Mouse (Mus musculus) natural killer cell, adult 2 months (primary cell): Measurements from ENCODE around the gene Ldlrap1.
A peak's percentile ranks its signal among the peaks of the same experiment; 100 is the strongest.

Experiments used
- DNase-seq, 2 experiments: peaks; one replicate each; pipeline ENCODE4 v3.0.0; 2022; ENCODE audit warnings: low spot score in 2 of 2

Ldlrap1 gene

DNA sequence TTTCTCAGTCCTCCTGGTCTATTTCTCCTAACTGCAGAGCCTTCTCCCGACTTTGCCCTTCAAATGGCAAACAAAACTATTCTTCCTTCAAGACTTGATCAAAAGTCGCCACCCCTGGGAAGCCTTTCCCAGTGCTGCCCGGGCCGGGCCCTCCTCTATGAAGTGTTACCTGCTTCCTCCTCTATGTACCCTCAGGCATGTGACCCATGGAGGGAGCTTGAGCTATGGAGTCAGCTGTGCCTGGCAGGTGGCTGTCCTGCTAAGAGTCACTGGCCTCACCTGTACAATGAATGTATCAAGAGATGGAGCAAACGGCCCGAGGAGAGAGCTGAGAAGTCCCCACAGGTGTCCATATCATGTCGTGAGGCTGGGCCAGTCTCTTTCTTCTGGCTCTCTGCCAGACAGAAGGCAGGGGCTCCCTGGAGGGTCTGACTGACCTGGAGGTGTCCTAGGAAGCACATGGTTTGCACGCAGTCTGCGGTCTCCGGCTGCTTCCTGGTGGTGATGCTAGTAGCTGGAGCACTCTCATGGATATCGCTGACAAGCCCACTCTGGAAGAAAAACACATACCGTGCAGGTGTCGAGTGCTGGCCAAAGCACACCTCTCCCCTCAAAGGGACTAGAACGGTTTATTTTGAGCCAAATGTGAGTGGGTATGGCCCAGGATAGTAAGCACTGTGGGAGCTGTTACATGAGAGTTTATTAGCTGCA lies 7.6 kb upstream of the Ldlrap1 start:
- no peak for DNase-seq

DNA sequence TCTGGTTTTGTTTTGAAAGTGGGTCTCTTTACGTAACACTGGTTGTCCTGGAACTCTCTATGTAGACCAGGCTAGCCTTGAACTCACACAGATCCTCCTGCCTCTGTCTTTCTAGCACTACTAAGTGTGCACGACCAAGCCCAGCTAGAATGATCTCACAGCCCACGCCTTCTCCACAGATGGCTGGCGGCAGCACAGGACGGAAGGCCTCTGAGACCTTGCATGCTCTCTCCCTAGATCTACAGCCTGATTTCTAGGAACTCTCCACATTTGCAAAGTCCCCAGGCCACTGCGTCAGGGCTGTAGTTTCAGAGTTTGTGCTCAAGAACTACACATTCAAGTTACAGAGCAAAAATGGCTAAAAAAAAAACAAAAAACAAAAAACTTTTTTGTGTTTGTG lies 6.3 kb upstream of the Ldlrap1 start:
- no peak for DNase-seq

DNA sequence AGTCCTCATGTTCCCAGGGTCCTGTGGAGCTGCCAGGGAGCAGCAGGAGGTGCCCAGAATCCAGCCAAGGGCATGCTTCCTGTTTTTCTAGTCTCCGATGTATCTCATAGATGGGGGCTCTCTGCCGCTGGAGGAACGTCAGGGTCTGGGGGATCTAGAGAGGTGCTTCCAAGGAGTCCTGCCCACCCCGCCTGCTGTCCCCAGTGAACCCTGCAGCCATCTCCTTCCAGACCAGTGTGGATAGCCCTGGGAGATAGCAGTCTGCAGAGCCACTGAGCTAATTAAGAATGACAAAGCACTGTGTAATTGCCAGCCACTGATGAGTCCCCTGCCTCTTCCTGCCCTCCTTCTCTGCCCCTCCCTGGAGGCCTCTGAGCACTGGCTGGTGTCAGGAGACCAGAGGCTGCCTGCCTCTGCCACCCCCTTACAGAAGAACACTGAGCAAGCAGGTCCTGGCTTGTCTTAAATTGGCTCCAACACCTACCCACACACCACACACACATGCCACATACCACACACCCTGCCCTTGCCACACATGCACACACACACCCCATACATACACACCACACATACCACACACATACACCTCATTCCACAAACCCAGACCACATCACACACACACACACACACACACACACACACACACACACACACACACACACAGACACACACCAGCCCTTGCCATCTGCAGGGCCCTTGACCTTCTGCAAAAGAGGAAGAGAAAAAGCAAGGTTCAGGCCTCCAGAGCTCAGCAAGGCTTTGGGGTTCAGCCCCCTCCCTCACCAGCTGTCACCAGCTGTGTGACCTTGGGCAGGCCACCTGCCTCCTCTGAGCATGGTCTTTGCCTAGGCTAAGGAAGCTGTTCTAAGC lies 5.2 kb upstream of the Ldlrap1 start:
- DNase-seq, result no peak

DNA sequence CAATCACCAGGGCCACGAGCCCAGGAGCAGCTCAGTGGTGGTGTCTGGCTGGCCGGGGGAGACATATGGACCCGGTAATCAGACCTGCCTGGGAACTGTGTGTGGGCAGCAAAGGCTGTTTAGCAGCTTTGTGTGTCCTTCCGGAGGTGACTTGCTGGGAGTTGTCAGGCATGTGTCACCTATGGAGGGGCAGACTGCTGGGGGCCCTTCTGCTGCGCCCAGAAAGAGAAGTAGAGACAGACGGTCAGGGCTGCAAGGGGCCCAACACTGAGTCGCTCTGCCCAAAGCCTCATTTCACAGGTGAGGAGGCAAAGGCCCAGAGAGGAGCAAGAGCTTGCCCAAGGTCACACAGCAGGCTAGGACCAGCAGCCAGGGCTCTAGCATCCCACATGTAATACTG lies 2.1 kb upstream of the Ldlrap1 start:
- no peak for DNase-seq

DNA sequence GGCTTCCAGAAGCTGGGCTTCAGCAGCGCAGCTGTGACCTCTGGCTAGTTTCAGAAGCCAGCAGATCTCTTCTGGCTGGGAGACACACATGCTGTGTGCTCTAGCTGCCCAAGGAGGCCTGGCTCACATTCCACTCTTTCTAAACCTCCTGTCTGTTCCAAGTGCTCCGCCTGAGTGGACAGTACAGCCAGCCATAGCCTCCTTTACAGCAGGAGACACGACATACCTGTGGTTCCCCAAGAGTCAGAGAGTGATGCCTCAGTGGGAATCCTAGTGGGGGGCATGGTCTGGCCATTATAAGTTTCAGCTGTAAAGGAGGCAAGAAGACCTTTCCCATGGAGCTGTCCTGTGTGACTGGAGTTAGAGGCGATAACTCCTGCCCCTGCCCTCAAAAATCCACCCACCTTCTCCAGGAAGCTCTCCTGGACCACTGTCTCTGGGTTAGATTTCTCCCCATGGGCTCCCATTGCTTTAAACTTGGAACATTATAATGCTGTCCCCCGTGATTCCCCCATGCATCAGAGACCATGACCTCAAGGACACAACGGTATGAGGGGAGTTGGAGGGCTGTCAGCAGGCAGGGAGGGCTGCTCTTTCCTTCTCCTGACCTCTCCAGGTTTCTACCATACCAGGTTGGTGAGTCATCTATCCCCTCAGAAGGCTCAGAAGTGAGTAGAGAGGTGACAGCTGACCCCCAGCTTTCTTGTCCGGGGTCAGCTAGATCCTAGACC lies 1.4 kb upstream of the Ldlrap1 start:
- DNase-seq, result no peak

DNA sequence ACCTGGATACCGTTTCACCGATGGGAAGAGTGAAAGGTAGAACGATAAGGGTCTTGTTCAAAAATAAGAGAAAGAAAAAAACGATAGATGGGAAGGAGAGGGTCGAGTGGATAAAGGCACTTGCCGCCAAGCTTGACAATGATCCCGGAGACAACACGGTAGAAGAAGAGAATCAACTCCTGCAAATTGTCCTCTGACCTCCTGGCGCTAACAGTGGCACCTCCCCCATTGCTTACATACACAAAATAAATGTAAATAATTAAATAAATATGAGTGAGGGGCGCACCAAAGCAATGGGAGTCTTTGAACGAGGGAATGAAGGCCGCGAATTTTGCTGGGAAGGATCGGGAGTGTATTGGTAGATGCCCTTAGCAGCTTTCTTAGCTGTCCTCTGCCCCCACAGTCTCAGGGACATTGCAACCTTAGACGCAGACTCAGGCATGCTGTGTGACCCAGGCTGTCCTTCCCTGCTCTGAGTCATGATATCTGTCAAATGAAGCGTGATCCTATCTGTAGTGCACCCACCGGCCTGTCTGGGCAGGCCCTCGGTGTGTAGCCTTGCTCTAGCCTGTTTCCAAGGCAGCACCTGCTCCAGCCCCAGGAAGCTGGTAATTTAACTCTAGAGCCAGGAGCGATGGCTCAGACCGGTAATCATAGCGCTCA lies 533 bp upstream of the Ldlrap1 start:
- no peak for DNase-seq

DNA sequence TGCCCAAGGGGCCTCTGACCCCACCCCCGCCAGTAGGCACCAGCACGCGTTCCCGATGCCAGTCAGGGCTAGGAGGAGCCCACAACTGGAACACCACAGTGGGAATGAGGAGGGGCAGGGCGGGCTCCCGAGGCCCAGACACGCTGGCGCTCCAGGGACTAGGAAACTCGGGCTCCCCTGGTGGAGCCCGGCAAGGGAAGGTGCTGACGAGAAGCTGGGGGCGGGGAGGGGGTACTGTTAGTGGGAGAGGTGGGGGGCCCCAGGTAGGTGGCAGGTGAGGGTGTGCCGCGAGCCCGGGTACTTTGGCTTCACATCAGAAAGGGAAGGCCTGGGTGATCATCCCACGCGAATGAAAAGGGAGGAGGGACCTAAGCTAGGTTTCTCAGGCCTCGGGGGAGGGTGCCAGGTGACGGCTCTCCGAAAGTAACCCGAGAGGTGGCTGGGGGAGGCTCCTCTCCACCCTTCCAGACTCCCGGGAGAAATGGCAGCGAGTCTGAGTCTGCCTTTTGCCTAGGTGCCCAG lies 859 bp downstream of the Ldlrap1 start:
- peak in 1 of 2 experiments; percentile 29 for DNase-seq

DNA sequence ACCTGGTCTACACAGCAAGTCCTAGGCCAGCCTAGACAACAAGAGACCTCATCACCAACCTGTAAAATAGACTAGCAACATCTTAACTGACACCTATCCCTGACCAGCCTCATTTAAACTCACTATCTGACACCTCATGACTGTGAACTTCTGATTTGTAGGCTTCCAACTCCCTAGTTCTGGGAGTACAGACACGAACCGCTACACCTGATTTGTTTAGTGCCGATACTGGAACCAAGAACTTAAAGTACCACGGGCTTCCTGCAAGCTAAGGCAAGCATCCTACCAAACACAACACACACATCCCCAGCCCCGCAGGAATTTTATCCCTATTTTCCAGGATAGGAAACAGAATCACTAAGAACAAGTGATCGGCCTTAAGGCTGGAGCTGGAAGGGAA lies 1.5 kb downstream of the Ldlrap1 start:
- DNase-seq, result no peak

DNA sequence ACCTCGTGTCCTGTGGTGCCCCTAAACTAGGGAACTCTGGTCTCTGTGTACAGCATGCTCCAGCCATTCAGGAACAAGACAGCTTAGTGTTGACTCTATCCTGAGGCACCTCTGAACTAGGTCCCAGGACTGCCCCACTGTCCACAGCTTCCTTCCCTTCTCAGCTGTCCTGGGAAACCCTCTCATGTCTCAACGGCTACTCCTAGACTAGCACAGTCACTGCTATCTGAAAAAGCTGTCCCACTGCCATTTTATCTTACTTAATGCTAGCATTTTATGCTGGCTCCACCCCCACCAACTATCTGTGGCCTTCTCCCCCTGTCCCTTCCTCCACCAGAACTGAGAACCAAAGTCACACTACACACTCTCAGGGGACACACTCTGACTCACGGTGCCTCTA lies 3.5 kb downstream of the Ldlrap1 start:
- DNase-seq, result no peak

DNA sequence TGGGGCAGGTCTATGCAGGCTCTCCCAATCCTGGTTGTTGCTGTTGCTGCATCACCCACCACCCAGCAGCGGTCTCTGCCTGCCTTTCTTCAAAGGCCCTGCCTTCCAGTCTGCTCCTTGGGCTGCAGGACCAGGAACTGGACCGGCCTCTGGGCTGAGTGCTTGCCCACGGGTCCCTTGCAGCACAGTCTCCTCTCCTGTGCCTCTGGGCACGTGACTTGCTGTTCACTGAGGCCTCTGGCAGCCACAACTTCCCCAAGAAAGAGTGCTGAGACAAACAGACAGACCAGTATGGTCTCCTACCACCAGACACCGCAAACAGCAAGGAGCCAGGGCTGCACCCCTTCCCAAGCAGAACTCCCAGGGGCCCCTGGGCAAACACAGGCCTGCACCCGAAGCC lies 5.5 kb downstream of the Ldlrap1 start:
- peak in 1 of 2 experiments; percentile 28 for DNase-seq

DNA sequence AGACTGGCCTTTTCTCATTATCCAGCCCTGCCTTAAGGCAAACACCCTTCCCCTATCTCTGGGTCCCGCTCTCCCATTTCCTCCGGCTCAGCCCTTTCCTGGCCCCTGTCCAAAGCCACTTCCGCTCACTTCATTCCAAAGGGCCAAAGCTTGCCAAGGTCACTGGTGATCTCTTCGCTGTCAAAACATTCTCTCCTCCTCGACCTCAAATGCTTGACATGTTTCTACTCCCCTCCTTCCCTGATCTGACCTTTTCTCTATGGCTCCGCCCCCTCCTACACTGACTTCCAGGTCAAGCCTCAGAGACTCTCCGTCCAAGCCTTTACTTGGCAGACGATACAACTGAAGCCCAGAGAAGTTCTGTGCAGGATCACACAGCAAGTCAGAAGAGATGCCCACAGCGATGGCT lies 7.0 kb downstream of the Ldlrap1 start:
- DNase-seq, result no peak

DNA sequence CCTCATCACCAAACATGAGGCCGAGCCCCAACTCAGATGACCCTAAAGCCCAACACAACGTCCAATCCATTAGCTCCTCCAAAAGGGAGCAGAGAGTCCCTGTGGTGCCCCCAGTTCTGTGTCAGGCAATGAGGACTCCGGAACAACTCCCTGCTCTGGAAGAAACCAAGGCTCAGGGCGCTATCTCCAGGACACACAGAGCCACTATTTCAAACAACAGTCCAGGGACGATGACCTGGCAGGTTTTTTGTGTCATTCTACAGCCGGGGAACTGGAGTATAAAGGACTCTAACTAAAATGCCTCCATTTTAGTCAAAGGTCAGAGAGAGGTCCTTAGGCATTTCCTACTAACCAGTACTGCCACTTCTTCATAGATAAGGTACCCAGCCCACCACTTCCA lies 7.5 kb downstream of the Ldlrap1 start:
- no peak for DNase-seq

DNA sequence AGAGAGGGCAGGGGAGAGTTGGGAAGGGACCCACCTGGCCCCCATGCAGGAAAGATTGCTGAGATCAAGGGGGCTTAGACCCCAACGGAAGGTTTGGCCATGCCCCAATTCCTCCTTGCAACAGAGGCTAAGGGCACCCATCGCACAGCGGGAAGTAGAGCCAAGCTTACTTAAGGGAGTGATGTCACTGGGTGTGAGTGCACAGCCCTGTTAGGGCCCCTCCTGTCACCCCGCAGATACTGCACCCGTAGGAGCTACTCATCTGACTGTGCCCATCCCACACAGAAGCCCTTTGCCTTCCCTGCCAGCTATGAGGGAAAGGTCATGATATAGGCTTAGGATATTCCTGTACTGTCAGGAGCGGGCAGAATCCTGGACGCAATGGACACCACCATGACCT lies 8.3 kb downstream of the Ldlrap1 start:
- no peak for DNase-seq

DNA sequence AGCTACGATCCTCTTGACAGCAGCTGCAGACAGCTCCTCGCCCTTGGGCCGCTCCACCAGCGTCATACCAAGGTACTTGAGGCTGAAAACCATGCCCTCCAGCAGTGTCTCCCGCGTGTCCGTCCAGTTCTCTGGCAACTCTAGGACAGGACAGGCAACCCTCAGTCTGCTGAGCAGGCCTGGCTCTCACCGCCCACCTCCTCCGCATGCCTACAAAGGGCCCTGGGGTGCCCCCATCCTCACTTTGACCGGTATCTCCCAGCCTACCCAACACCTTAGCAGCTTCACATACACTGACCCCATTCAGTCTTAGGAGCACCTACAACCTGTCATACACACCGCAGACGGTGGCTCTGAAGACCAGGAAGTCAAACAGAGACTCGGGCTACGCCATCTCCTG lies 8.9 kb downstream of the Ldlrap1 start:
- DNase-seq, result no peak

DNA sequence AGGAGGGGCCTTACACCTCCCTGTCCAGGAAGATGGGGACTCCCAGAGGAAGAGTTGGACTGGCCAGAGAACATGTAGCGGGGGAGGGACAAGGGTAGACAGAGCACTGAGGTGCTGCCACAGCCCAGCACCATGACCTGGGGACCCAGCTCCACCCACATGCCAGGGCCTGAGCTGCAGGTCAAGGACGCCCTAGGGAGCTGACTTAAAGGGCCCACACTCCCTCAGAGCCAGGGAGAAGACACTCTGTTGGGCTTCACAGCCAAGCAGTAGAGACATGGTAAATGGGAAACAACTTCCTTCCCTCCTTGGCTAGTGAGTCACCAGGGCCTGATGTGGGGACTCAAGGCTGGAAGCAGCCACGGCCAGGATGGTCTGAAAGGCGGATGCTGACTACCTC lies 9.5 kb downstream of the Ldlrap1 start:
- DNase-seq, result no peak

DNA sequence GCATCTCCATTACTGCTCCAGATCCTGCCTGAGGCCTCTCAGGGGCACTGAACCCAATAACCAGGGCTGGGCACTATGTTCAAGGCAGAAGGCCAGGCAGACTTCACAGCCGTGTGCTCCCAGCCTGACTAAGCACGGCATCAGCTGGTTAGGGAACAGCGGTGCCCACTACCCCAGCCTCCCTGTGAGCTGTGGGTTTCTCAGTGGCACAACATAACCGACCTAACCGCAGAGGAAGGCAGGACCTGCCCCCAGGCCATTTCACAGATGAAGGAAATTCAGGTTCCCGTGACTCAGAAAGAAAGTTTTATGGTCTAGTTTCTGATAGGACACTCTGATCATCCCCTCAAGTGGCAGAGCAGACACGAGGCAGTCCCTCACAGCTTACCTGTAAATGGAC lies 10.9 kb downstream of the Ldlrap1 start:
- no peak for DNase-seq

DNA sequence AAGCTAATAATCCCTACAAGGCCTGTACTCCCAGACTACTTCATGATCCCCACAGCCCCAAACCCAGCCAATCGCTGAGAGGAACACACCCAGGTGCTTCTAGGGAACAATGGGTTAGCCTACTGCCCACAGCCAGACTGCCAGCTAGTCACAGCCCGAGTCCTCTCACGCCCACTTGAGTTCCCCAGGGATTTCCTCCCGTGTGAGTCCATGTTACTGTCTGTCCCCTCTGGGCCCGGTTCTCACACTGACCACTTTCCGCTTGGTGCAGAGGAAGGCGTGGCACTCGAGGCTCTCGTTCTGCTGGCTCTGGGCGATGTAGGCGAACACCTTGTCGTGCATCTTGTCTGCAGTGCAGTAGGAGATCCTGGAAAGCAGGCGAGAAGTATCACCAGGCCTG lies 12.9 kb downstream of the Ldlrap1 start:
- DNase-seq, result no peak

DNA sequence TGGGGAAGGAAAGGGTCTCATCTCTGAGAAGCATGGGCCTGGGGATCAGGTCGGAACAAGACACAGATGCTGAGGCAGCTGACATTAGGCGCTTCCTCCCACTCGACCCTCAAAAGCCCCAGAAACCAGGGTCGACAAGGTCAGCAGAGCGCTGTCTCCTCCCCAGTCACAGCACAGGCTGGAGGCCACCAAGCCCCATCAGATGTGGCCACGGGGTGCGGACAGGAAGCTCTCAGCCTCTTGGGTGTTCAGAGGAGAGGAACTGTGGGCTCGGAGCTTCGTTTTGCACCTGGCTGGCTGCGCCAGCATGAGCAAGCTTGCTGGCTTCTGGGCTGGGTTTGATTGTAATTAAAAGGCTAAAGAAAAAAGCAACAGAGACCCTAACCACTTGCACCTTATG lies 13.5 kb downstream of the Ldlrap1 start:
- DNase-seq, result peak; percentile 56 to 71

DNA sequence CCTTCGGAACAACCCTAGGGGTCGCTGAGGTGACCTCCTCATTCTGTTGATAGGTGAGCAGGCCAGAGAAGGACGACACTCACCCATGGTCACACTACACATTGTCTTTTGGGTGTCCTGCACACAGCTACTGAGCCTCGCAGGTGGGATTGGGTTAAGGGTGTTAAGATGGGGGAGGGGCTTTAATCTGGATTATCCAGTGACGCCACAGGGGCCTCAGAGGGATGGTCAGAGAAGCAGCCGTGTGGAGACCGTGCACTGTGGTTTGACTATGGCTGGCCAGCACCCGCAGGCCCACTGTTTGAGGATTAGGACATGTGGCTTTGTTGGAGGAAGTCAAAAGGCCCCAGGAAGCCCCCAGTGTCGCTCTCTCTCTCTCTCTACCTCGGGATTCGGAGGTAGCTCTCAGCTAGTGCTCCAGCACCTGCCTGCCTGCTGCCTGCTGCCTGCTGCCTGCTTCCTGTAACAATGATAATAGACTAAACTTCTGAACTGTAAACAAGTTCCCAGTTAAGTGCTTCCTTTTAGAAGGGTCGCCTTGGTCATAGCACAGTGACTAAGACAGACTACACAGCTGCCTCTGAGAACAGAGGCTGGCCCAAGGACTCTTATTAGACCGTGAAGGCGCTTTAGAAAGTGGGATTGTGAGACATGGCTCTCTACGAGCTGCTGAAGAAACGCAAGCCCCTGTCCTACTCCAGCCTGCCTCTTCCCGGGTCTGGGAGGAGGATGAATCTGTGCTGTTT lies 14.1 kb downstream of the Ldlrap1 start:
- DNase-seq, result peak in 1 of 2 experiments; percentile 35

DNA sequence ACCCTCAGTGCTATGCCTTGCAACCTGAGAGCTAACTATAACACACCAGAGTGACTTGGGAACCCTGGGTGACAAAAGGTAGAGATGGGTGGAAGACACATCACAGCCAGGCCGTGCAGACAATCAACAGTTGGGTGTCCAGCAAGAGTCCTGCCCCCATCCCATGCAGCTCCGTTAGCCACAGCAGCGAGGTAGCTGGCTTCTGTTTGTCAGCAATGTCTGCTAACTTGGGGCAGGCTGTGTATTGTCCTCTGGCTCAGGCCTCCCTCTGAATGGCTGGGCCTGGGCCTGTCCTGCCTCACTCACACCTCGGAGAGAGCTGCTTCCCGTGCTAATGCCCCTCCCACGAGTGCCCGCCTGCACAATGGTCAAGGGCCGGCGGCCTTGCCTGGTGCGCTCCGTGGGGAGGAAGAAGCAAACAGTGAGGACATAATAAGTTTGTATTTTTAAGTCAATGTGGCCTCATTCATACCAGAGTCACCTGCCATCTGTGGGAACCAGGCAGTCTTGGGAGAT lies 14.9 kb downstream of the Ldlrap1 start:
- DNase-seq, result peak; percentile 37 to 55
